8 mouse cellular contexts compared by ENCODE assay signal in the genomic region with DNA sequence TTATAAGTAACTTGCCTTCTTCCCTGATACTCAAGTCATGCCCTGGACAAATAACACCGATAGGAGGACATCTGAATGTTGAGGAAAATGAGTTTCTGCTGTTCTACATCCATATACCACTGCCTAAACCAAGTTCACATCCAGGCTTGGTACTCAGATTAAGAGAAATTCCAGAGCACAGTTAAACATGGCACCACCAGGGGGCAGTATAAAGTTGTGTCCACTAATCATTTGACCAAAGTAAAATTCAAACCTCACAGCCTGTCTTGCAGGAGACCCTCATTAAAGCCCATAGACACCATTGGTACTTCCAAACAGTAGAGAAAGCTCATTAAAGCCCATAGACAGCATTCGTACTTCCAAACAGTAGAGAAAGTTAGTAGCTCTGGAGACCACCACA.
DNase-seq lines count a peak whose midpoint lies in the region; ATAC-seq lines count a peak whose summit lies in the region.

No protein-coding gene starts in this region.

- WGBS in hindbrain, embryonic 11.5 days = 48% methylated on average over 2 of the region's 2 CpGs
- WGBS in hindbrain, embryonic 13.5 days = 43% methylated on average over 2 of the region's 2 CpGs
- WGBS in neural tube, embryonic 11.5 days = 49% methylated on average over 2 of the region's 2 CpGs

- no peaks in the 10 kb centered on the region for H3K27me3 ChIP-seq in hindbrain, embryonic 11.5 days (ENCODE audit: control insufficient read depth, insufficient read depth, low read length)
- H3K27me3 ChIP-seq in hindbrain, embryonic 13.5 days = no peaks in the 10 kb centered on the region
- H3K27me3 ChIP-seq in neural tube, embryonic 11.5 days (ENCODE audit: control insufficient read depth, insufficient read depth, low read length) = no peaks in the 10 kb centered on the region

- no peak overlapping the region for H3K4me3 ChIP-seq in hindbrain, embryonic 11.5 days (ENCODE audit: low read depth, low read length)
- H3K4me3 ChIP-seq in hindbrain, embryonic 13.5 days = no peak overlapping the region
- H3K4me3 ChIP-seq in neural tube, embryonic 11.5 days (ENCODE audit: low read depth, low read length) = no peak overlapping the region

- no peak overlapping the region for H3K9ac ChIP-seq in hindbrain, embryonic 11.5 days (ENCODE audit: low read depth, low read length)
- H3K9ac ChIP-seq in hindbrain, embryonic 13.5 days = no peak overlapping the region
- H3K9ac ChIP-seq in neural tube, embryonic 11.5 days (ENCODE audit: low read length) = no peak overlapping the region

- no peak overlapping the region for H3K4me2 ChIP-seq in hindbrain, embryonic 11.5 days (replicated peaks; ENCODE audit: low read depth, low read length)
- H3K4me2 ChIP-seq in hindbrain, embryonic 13.5 days = no peak overlapping the region
- H3K4me2 ChIP-seq in neural tube, embryonic 11.5 days (ENCODE audit: low read depth) = no peak overlapping the region

- H3K36me3 ChIP-seq in hindbrain, embryonic 11.5 days (ENCODE audit: control insufficient read depth, insufficient read depth, low read length) = no peaks in the 10 kb centered on the region
- no peaks in the 10 kb centered on the region for H3K36me3 ChIP-seq in hindbrain, embryonic 13.5 days
- no peaks in the 10 kb centered on the region for H3K36me3 ChIP-seq in neural tube, embryonic 11.5 days (ENCODE audit: control insufficient read depth, insufficient read depth, low read length)

- intact Hi-C loops in heart, postnatal 14 days (cut with DNase I) = loop anchor here (2.0 to 5.0 kb wide), 4 partner anchors 219 to 501 kb away; no protein-coding TSS in a partner anchor

- no peak overlapping the region for H3K27ac ChIP-seq in hindbrain, embryonic 11.5 days (ENCODE audit: low read depth, low read length)
- no peak overlapping the region for H3K27ac ChIP-seq in hindbrain, embryonic 13.5 days
- no peak overlapping the region for H3K27ac ChIP-seq in neural tube, embryonic 11.5 days (ENCODE audit: low read depth, low read length)

- H3K9me3 ChIP-seq in hindbrain, embryonic 11.5 days (ENCODE audit: control insufficient read depth, low read length) = no peaks in the 10 kb centered on the region
- no peaks in the 10 kb centered on the region for H3K9me3 ChIP-seq in hindbrain, embryonic 13.5 days
- no peaks in the 10 kb centered on the region for H3K9me3 ChIP-seq in neural tube, embryonic 11.5 days (ENCODE audit: control insufficient read depth, low read length)

- H3K4me1 ChIP-seq in hindbrain, embryonic 11.5 days (replicated peaks; ENCODE audit: control insufficient read depth, insufficient read depth, low read length) = no peaks in the 10 kb centered on the region
- H3K4me1 ChIP-seq in hindbrain, embryonic 13.5 days (replicated peaks) = no peaks in the 10 kb centered on the region
- H3K4me1 ChIP-seq in neural tube, embryonic 11.5 days (ENCODE audit: control insufficient read depth, insufficient read depth, low read length) = no peaks in the 10 kb centered on the region

- DNase-seq in hindbrain, embryonic 11.5 days (ENCODE audit: low spot score) = peak; percentile 81
- DNase-seq in MEL-GATA-1-ER (ENCODE audit: extremely low read depth, low read depth) = peak; percentile 0
- peak; percentile 78 to 83 for DNase-seq in cerebellum, postnatal 14 days
- peak; percentile 51 to 73 for DNase-seq in heart, postnatal 14 days
- peak; percentile 55 to 63 for DNase-seq in layer of hippocampus, postnatal 10 days (ENCODE audit: low spot score in 2 of 2)
- DNase-seq in neural tube, embryonic 11.5 days (ENCODE audit: low spot score) = peak; percentile 62
- no peak for DNase-seq in B cell, adult 2 months

- no peak for ATAC-seq in hindbrain, embryonic 11.5 days (ENCODE audit: low FRiP score)
- no peak for ATAC-seq in hindbrain, embryonic 13.5 days (ENCODE audit: low FRiP score)
- peak; percentile 55; the same call in 1 of the 2 replicates for ATAC-seq in neural tube, embryonic 11.5 days (ENCODE audit: insufficient read depth, low FRiP score, low TSS enrichment)

Comparison
In these comparisons a context has a peak if more than half of its experiments do, and no peak if none do; other contexts are left out.
1. DNase-seq: peak in hindbrain, embryonic 11.5 days (single experiment), MEL-GATA-1-ER (single experiment), cerebellum, postnatal 14 days (2 of 2), heart, postnatal 14 days (2 of 2), layer of hippocampus, postnatal 10 days (2 of 2) and neural tube, embryonic 11.5 days (single experiment); none in B cell, adult 2 months (0 of 2).